Mouse (Mus musculus) frontal cortex, postnatal 14 days (tissue): ENCODE results near the gene Dusp1.

Source experiments
- DNase-seq, 2 experiments: peaks; one replicate each; pipeline ENCODE4 v3.0.0; 2022; ENCODE audit warnings: low spot score in 2 of 2

The Dusp1 gene

GRCm38 (mm10) chr17:26502808-26503671, 58.9 kb downstream of the Dusp1 start:
- DNase-seq: peak; percentile 66 to 78

- DNase-seq: no peak
These were observed 60.1 kb downstream of the Dusp1 start for GRCm38 (mm10) chr17:26501826-26502225.

- no peak for DNase-seq
These were observed 63.3 kb downstream of the Dusp1 start for GRCm38 (mm10) chr17:26498626-26499025.

- DNase-seq: no peak
These were observed 64.5 kb downstream of the Dusp1 start for GRCm38 (mm10) chr17:26497416-26497923.

- no peak for DNase-seq
These were observed 67.1 kb downstream of the Dusp1 start for GRCm38 (mm10) chr17:26494642-26495468.

GRCm38 (mm10) chr17:26492246-26492645, 69.7 kb downstream of the Dusp1 start:
- no peak for DNase-seq

- no peak for DNase-seq
These were observed 71.0 kb downstream of the Dusp1 start for GRCm38 (mm10) chr17:26490910-26491309.

- no peak for DNase-seq
These were observed 71.9 kb downstream of the Dusp1 start for GRCm38 (mm10) chr17:26490072-26490471.

GRCm38 (mm10) chr17:26488711-26489403, 73.1 kb downstream of the Dusp1 start:
- DNase-seq: no peak

GRCm38 (mm10) chr17:26487917-26488316, 74.0 kb downstream of the Dusp1 start:
- no peak for DNase-seq

- DNase-seq: no peak
These were observed 74.7 kb downstream of the Dusp1 start for GRCm38 (mm10) chr17:26487266-26487665.

GRCm38 (mm10) chr17:26484626-26485421, 77.1 kb downstream of the Dusp1 start:
- no peak for DNase-seq

- DNase-seq: no peak
These were observed 81.0 kb downstream of the Dusp1 start for GRCm38 (mm10) chr17:26480956-26481355.

- no peak for DNase-seq
These were observed 82.3 kb downstream of the Dusp1 start for GRCm38 (mm10) chr17:26479619-26480018.

GRCm38 (mm10) chr17:26478672-26479071, 83.3 kb downstream of the Dusp1 start:
- DNase-seq: no peak

- DNase-seq: no peak
These were observed 85.1 kb downstream of the Dusp1 start for GRCm38 (mm10) chr17:26476871-26477270.

- DNase-seq: no peak
These were observed 93.6 kb downstream of the Dusp1 start for GRCm38 (mm10) chr17:26468102-26468894.

- DNase-seq: no peak
These were observed 94.3 kb downstream of the Dusp1 start for GRCm38 (mm10) chr17:26467619-26468018.

GRCm38 (mm10) chr17:26466741-26467150, 95.2 kb downstream of the Dusp1 start:
- peak in 1 of 2 experiments; percentile 73 for DNase-seq

GRCm38 (mm10) chr17:26464972-26465371, 97.0 kb downstream of the Dusp1 start:
- DNase-seq: no peak
